Mouse (Mus musculus): ENCODE measurements at regions not wholly inside any gene's neighbourhood (a gene's known extent, or its start where the extent isn't known, plus 50 kb on each side); places are given as distances from the start of the nearest gene placed in this dataset.

DNA sequence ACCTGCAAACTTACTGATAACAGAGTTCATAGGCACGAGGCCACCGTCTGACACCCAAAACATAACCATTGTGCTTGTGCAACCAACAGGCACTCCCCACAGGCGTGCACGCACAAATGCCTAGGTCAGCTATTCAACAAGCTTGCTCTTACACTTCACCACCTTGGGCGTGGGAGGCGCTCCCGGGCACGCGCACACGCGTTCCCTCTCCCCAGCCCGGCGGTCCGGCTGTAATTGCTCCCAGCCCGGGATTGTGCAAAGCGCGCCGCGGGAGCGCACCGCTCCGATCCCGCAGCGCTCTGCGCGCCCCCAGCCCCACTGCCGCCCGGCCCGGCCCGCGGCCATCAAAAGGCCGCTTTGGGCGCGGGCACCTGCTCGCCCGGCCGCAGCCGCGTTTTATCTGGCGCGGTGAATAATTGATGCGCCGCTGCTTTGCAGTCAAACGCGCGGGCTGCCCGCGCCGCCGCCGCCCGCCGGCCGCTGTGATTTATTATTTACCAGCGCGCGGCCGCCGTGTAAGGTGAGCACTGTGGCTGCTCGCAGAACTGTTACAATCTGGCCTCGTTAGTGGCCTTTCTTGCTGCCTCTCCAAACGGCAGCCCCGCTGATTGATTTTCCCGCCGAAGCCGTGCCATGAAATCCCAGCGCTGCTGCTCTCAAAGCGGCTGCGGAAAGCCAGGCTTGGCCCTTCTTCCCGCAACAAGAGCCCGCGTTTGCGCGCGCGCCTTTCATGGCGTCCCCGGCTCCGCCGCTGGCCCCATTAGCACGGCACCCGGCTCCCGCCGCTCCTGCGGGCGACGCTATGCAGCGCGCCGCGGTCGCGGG, 102.9 kb downstream of the Irx5 start:
- Histone ChIP-seq H3K4me1 (ENCODE audit: insufficient read depth, low read length) (peaks cover 2% of the 10 kb centered on the region; the same call in 1 of the 2 replicates), H3K36me3 (ENCODE audit: insufficient read depth, low read length) (no peaks in the 10 kb centered on the region), H3K9me3 (ENCODE audit: low read length) (peaks cover 5% of the 10 kb centered on the region; the same call in 1 of the 2 replicates), H3K27me3 (ENCODE audit: insufficient read depth, low read length) (peaks cover 6% of the 10 kb centered on the region; the same call in 1 of the 2 replicates), H3K9ac (replicated peaks; ENCODE audit: low read length, poor library complexity, severe bottlenecking) (peak overlapping the region; percentile 64), H3K4me2 (ENCODE audit: low read depth, low read length, poor library complexity, severe bottlenecking) (peak overlapping the region; percentile 94), H3K27ac (ENCODE audit: low read depth, low read length) (peak overlapping the region; percentile 43; the same call in 1 of the 2 replicates), H3K4me3 (ENCODE audit: low read depth, low read length) (peak overlapping the region; percentile 66)
- ATAC-seq (ENCODE audit: low FRiP score): peak; percentile 77
- DNase-seq (ENCODE audit: low spot score): peak; percentile 60
- under 1% methylated on average over 93 of the region's 93 CpGs for WGBS
- TF ChIP-seq CTCF (IDR thresholded peaks at IDR 0.05): peak; percentile 39

DNA sequence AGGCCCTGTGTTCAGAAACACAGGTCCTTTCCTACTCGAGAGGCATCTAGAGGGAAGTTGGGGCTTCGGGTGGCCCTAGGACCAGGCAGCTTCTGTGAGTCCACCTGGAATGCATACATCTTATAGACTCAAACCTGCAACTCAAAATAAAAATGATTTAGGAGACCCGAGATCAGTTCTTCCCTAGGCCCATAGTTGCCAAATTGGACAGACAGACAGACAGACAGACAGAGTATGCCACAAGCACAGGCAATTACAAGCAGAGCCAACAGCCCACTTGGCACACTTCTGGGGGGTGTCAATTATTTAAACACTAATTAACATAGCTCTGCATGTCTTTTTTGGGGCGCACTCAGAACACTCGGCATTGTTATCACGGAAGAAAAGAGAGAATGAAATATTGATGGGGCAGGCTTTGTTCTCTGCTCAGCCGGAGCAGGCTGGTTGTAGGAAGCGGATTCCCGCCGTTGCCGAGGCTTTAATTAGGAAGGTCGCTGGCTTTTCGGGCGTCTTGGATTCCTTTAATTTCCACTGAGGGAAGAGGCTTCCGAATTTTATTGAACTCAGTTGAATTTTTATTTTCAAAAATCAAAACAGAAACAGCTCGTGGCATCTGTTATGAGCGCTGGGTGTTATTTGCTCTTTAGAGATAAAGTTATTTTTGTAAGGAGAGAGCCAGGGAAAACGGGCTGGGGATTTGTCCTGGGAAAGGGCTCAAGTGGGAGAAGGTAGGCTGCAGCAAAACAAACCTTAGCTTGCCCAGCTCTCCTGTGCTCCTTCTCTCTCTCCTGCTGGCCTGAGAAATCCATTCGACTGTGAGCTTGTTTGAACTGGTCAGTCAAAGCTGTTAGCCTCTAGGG, 111.9 kb downstream of the Irx5 start:
- no peaks in the 10 kb centered on the region for H3K36me3 ChIP-seq (ENCODE audit: insufficient read depth, low read length)
- WGBS: 21% methylated on average over 19 of the region's 19 CpGs
- ATAC-seq (ENCODE audit: low FRiP score): 0 out of 2 replicates have a peak, but pooled peaks have one; percentile 38
- no peak overlapping the region for H3K4me3 ChIP-seq (ENCODE audit: low read depth, low read length)
- peaks cover 10% of the 10 kb centered on the region for H3K4me1 ChIP-seq (ENCODE audit: insufficient read depth, low read length)
- DNase-seq (ENCODE audit: low spot score): peak; percentile 28
- H3K9me3 ChIP-seq (ENCODE audit: low read length): peaks cover 2% of the 10 kb centered on the region; the same call in 1 of the 2 replicates
- H3K4me2 ChIP-seq (ENCODE audit: low read depth, low read length, poor library complexity, severe bottlenecking): no peak overlapping the region
- no peaks in the 10 kb centered on the region for H3K27me3 ChIP-seq (ENCODE audit: insufficient read depth, low read length)
- 0 out of 2 replicates have a peak overlapping the region, but pooled peaks have one; percentile 13 for H3K9ac ChIP-seq (replicated peaks; ENCODE audit: low read length, poor library complexity, severe bottlenecking)
- H3K27ac ChIP-seq (ENCODE audit: low read depth, low read length): peak overlapping the region; percentile 32; the same call in 1 of the 2 replicates
- no peak for TF ChIP-seq CTCF (IDR thresholded peaks at IDR 0.05)

- Histone ChIP-seq H3K4me3 (ENCODE audit: low read depth, low read length) (no peak overlapping the region), H3K27ac (ENCODE audit: low read depth, low read length) (no peak overlapping the region), H3K27me3 (ENCODE audit: insufficient read depth, low read length) (no peaks in the 10 kb centered on the region), H3K4me2 (ENCODE audit: low read depth, low read length, poor library complexity, severe bottlenecking) (no peak overlapping the region), H3K36me3 (ENCODE audit: insufficient read depth, low read length) (no peaks in the 10 kb centered on the region), H3K9me3 (ENCODE audit: low read length) (no peaks in the 10 kb centered on the region), H3K9ac (replicated peaks; ENCODE audit: low read length, poor library complexity, severe bottlenecking) (no peak overlapping the region), H3K4me1 (ENCODE audit: insufficient read depth, low read length) (peaks cover 10% of the 10 kb centered on the region)
- no peak for ATAC-seq (ENCODE audit: low FRiP score)
- WGBS: 43% methylated on average over 7 of the region's 7 CpGs
- no peak for TF ChIP-seq CTCF (IDR thresholded peaks at IDR 0.05)
- no peak for DNase-seq (ENCODE audit: low spot score)
Observed at GRCm38 (mm10) chr8:92472257-92472656, 114.8 kb downstream of the Irx5 start.

DNA sequence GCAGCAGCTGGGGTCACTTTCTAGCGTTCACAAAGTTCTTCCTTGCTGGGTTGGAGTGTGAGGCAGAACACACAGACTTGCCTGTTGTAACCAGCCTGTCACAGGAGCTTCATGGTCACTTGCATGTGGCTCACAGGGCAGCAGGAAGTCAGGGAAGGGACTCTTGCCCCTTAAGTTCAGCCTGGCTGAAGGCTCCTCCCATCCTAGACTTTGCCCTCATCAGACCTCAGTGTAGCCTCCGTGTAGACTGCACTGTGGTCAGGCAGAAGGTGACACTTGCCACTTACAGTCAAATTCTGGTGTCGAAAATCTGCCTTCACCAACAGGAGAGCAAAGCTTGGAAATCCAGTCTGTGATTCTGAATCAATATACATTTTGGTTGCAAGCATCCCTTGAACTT, 115.4 kb downstream of the Irx5 start:
- Histone ChIP-seq H3K4me1 (ENCODE audit: insufficient read depth, low read length) (peaks cover 10% of the 10 kb centered on the region), H3K27me3 (ENCODE audit: insufficient read depth, low read length) (no peaks in the 10 kb centered on the region), H3K9ac (replicated peaks; ENCODE audit: low read length, poor library complexity, severe bottlenecking) (no peak overlapping the region), H3K4me2 (ENCODE audit: low read depth, low read length, poor library complexity, severe bottlenecking) (no peak overlapping the region), H3K36me3 (ENCODE audit: insufficient read depth, low read length) (no peaks in the 10 kb centered on the region), H3K9me3 (ENCODE audit: low read length) (no peaks in the 10 kb centered on the region), H3K27ac (ENCODE audit: low read depth, low read length) (no peak overlapping the region), H3K4me3 (ENCODE audit: low read depth, low read length) (no peak overlapping the region)
- no peak for ATAC-seq (ENCODE audit: low FRiP score)
- WGBS: 78% methylated on average over 3 of the region's 3 CpGs
- TF ChIP-seq CTCF (IDR thresholded peaks at IDR 0.05): no peak
- DNase-seq (ENCODE audit: low spot score): no peak

DNA sequence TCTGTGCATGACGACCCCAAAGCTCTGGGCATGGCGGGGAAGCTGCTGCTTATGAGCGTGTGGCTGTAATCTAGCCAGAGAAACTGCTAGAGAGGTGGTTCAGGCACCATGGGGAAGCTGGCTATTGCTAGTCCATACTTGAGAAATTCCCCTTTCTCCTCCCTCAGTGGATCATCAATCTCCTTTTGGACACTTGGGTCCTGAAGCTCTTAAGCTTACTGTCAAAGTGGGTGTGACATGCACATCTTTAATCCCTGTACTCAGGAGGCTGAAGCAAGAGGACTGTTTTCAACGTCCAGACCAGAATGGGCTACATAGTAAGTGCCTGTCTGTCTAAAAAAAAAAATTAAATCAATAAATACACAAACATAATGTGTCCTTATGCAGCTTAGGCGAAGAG, 125.0 kb downstream of the Irx5 start:
- H3K36me3 ChIP-seq (ENCODE audit: insufficient read depth, low read length): no peaks in the 10 kb centered on the region
- no peak overlapping the region for H3K27ac ChIP-seq (ENCODE audit: low read depth, low read length)
- H3K9ac ChIP-seq (replicated peaks; ENCODE audit: low read length, poor library complexity, severe bottlenecking): no peak overlapping the region
- no peak overlapping the region for H3K4me2 ChIP-seq (ENCODE audit: low read depth, low read length, poor library complexity, severe bottlenecking)
- TF ChIP-seq CTCF (IDR thresholded peaks at IDR 0.05): no peak
- ATAC-seq (ENCODE audit: low FRiP score): no peak
- no peaks in the 10 kb centered on the region for H3K27me3 ChIP-seq (ENCODE audit: insufficient read depth, low read length)
- H3K9me3 ChIP-seq (ENCODE audit: low read length): no peaks in the 10 kb centered on the region
- no peak for DNase-seq (ENCODE audit: low spot score)
- no peak overlapping the region for H3K4me3 ChIP-seq (ENCODE audit: low read depth, low read length)
- no peaks in the 10 kb centered on the region for H3K4me1 ChIP-seq (ENCODE audit: insufficient read depth, low read length)
- 79% methylated on average over 5 of the region's 5 CpGs for WGBS
